Mouse (Mus musculus) embryonic fibroblast, embryonic 13.5 days (primary cell): ENCODE results near the gene Tecpr1.

Experiments
- CTCF ChIP-seq: IDR thresholded peaks from 2 replicates; pipeline ENCODE4 v1.5.1; 2011; ENCODE audit warnings: mild to moderate bottlenecking, control low read depth, low read length, moderate library complexity, borderline replicate concordance; ENCODE audit not compliant: insufficient read depth
- POLR2A ChIP-seq: IDR thresholded peaks from 2 replicates; pipeline ENCODE4 v1.6.1; 2011; ENCODE audit warnings: low read depth, mild to moderate bottlenecking, control low read depth, low read length, moderate library complexity

- TF ChIP-seq POLR2A (no peak), CTCF (no peak)
Observed at GRCm38 (mm10) chr5:144204911-144205310, 18.5 kb downstream of the Tecpr1 start.
